8 mouse cellular contexts compared by ENCODE assay signal in genomic region chr11:115297214-115297826, GRCm38 (mm10). TPM values are rescaled to one million over a fixed set of nuclear protein-coding genes. Genes with fewer than 3 reads are reported as not detected.
DNase-seq lines count a peak whose midpoint lies in the region; ATAC-seq and TF ChIP-seq lines count a peak whose summit lies in the region.

Gene Fads6, minus strand, starts transcription at chr11:115297663.

- H3K27ac ChIP-seq in forebrain, embryonic 16.5 days (ENCODE audit: low read length), result no peak within 1 kb of the TSS
- peak within 1 kb of the TSS; percentile 81 for H3K27ac ChIP-seq in hindbrain, embryonic 10.5 days
- no peak within 1 kb of the TSS for H3K27ac ChIP-seq in lung, embryonic 14.5 days (ENCODE audit: low read depth)

- ATAC-seq in forebrain, embryonic 16.5 days, result peak; percentile 83
- ATAC-seq in lung, embryonic 14.5 days (ENCODE audit: insufficient read depth), result peak; percentile 62
- ATAC-seq in neutrophil, adult 5-6 weeks (ENCODE audit: extremely low read depth, insufficient number of reproducible peaks, low FRiP score, poor library complexity, severe bottlenecking), result peak; percentile 43

- no peaks in the 10 kb centered on the region for H3K27me3 ChIP-seq in forebrain, embryonic 16.5 days (replicated peaks; ENCODE audit: control insufficient read depth, insufficient read depth, low read length)
- H3K27me3 ChIP-seq in hindbrain, embryonic 10.5 days (ENCODE audit: insufficient read depth, poor library complexity, severe bottlenecking), result peaks cover 43% of the 10 kb centered on the region
- H3K27me3 ChIP-seq in lung, embryonic 14.5 days (ENCODE audit: insufficient read depth, low read length), result peaks cover 26% of the 10 kb centered on the region

- H3K9ac ChIP-seq in forebrain, embryonic 16.5 days (replicated peaks; ENCODE audit: low read depth, low read length), result peak within 1 kb of the TSS; percentile 71
- H3K9ac ChIP-seq in lung, embryonic 14.5 days, result peak within 1 kb of the TSS; percentile 5

- H3K4me1 ChIP-seq in forebrain, embryonic 16.5 days (replicated peaks; ENCODE audit: control insufficient read depth, insufficient read depth, low read length), result peaks cover 8% of the 10 kb centered on the region; the same call in 1 of the 2 replicates
- peaks cover 22% of the 10 kb centered on the region for H3K4me1 ChIP-seq in hindbrain, embryonic 10.5 days (replicated peaks)
- peaks cover 4% of the 10 kb centered on the region; the same call in 1 of the 2 replicates for H3K4me1 ChIP-seq in lung, embryonic 14.5 days (ENCODE audit: insufficient read depth)

- under 1% methylated on average over 41 of the region's 44 CpGs for WGBS in forebrain, embryonic 16.5 days
- WGBS in hindbrain, embryonic 10.5 days, result under 1% methylated on average over 44 of the region's 44 CpGs
- 1% methylated on average over 44 of the region's 44 CpGs for WGBS in lung, embryonic 14.5 days

- H3K4me3 ChIP-seq in forebrain, embryonic 16.5 days (replicated peaks; ENCODE audit: low read length), result peak within 1 kb of the TSS; percentile 56
- H3K4me3 ChIP-seq in hindbrain, embryonic 10.5 days, result peak within 1 kb of the TSS; percentile 64
- peak within 1 kb of the TSS; percentile 33 for H3K4me3 ChIP-seq in lung, embryonic 14.5 days (ENCODE audit: low read depth, low read length)

- H3K4me2 ChIP-seq in forebrain, embryonic 16.5 days (ENCODE audit: low read length), result peak within 1 kb of the TSS; percentile 90
- H3K4me2 ChIP-seq in lung, embryonic 14.5 days, result peak within 1 kb of the TSS; percentile 60

- peak; percentile 60 for TF ChIP-seq CTCF in lung, embryonic 14.5 days (IDR thresholded peaks at IDR 0.05; ENCODE audit: low read depth)

- H3K9me3 ChIP-seq in forebrain, embryonic 16.5 days (ENCODE audit: control insufficient read depth, low read length), result no peaks in the 10 kb centered on the region
- H3K9me3 ChIP-seq in hindbrain, embryonic 10.5 days, result peaks cover 3% of the 10 kb centered on the region
- H3K9me3 ChIP-seq in lung, embryonic 14.5 days (ENCODE audit: low read depth, low read length), result no peaks in the 10 kb centered on the region

- peak; percentile 86 for DNase-seq in MN1 (ENCODE audit: low spot score)
- DNase-seq in cerebellum, adult 11-12 months, result peak; percentile 94
- DNase-seq in hindbrain, embryonic 10.5 days (ENCODE audit: low spot score), result peak; percentile 50
- peak; percentile 88 for DNase-seq in layer of hippocampus, adult 9-11 months
- DNase-seq in lung, embryonic 14.5 days, result peak; percentile 50
- peak; percentile 31 for DNase-seq in urinary bladder, postnatal 25 days (ENCODE audit: low spot score)

- H3K36me3 ChIP-seq in forebrain, embryonic 16.5 days (ENCODE audit: control insufficient read depth, insufficient read depth), result no peaks in the 10 kb centered on the region
- no peaks in the 10 kb centered on the region for H3K36me3 ChIP-seq in hindbrain, embryonic 10.5 days
- H3K36me3 ChIP-seq in lung, embryonic 14.5 days (ENCODE audit: insufficient read depth), result no peaks in the 10 kb centered on the region

RNA-seq across cellular contexts. Expression of gene Fads6, which starts in this region (rescaled TPM):
- polyA plus RNA-seq in forebrain, embryonic 16.5 days (2015; fragmentation: Nextera tagmentation; extraction: Ambion mirVana), result 0.27 and 0.76 TPM in 2 replicates
- polyA plus RNA-seq in hindbrain, embryonic 10.5 days (2016; fragmentation: Nextera tagmentation; extraction: Ambion mirVana), result 0.27 and 0.47 TPM in 2 replicates
- 0.14 and 0.18 TPM in 2 replicates for polyA plus RNA-seq in lung, embryonic 14.5 days (2014; fragmentation: Nextera tagmentation; extraction: Ambion mirVana)
- 0.12 and 0.25 TPM in 2 replicates for total RNA-seq in neutrophil, adult 5-6 weeks (2017)

Comparison
In these comparisons a context has a peak if more than half of its experiments do, and no peak if none do; other contexts are left out.
1. Peak in ATAC-seq, H3K4me3 ChIP-seq, H3K9ac ChIP-seq and H3K4me2 ChIP-seq in forebrain, embryonic 16.5 days; RNA of the gene not detected or under 1 TPM.
2. Peak in DNase-seq, H3K4me3 ChIP-seq and H3K27ac ChIP-seq in hindbrain, embryonic 10.5 days; RNA of the gene not detected or under 1 TPM.
3. Peak in DNase-seq, ATAC-seq, H3K4me3 ChIP-seq, H3K9ac ChIP-seq and H3K4me2 ChIP-seq in lung, embryonic 14.5 days; RNA of the gene not detected or under 1 TPM.
4. Peak in ATAC-seq in neutrophil, adult 5-6 weeks; RNA of the gene not detected or under 1 TPM.
5. DNase-seq: peak in every context shown above with its lines; median percentile 94 in cerebellum, adult 11-12 months; 88 in layer of hippocampus, adult 9-11 months; 86 in MN1; 50 in hindbrain, embryonic 10.5 days; 50 in lung, embryonic 14.5 days; 31 in urinary bladder, postnatal 25 days.